Mouse (Mus musculus): Measurements from ENCODE around the gene Arhgef28.

DNA sequence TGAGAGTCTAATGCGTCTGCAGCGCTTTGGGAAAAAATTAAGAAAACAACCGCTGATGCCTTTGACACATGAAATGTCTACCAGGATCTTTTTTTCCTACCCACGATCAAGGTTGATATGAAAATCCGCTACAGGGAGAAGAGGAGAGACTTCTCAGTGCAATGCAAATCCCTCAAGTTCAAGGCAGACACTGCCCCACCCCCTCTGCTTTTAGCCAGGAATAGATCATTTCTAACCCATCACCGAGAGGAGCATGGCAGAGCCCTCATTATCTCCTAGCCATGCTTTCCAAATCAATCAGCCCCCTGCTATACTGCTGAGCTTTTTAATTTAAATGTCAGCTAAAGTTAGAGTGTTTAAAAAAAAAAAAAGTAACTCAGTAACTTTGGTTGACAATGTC lies 318.2 kb downstream of the Arhgef28 start:
- TF ChIP-seq POLR2A (IDR thresholded peaks at IDR 0.05; ENCODE audit: borderline replicate concordance, extremely low read depth, insufficient read depth, insufficient read length, poor library complexity, severe bottlenecking), result no peak
- no peak for TF ChIP-seq CTCF (IDR thresholded peaks at IDR 0.05; ENCODE audit: borderline replicate concordance, extremely low read depth, insufficient read depth, insufficient read length)
